Mouse (Mus musculus) retina, postnatal 1 day (tissue): Measurements from ENCODE around the gene Vmn2r7.
"Not testable (repeated sequence)": the region's sequence is repeated elsewhere in the genome, so short reads cannot be mapped to it uniquely, and the experiment has no call there.

Experiments used
- DNase-seq: peaks from one replicate; pipeline ENCODE4 v3.0.0-alpha.2; 2012

The Vmn2r7 gene

GRCm38 (mm10) chr3:64844665-64845064 is at the start of gene Vmn2r7:
Gene Vmn2r7, minus strand, starts transcription at chr3:64844765.
- DNase-seq = not testable (repeated sequence)

DNA sequence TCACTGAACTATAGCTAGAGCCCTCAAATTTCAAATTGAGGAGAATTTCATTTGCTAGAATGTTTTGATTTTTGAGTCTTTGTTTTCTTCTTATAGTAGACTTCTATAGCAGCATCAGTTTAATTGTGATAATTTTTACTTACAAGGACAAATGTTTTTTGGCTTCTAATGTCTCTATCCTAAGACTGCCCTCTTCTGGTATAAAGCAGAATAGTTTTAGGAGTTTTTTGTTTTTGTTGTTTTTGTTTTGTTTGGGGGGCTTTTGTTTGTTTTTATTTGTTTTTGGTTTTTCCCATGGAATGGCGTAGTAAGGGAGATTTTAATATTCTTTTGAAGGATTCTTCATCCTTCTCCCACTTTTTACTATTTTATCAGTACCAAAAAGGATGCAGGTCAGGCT is 45.2 kb upstream of the Vmn2r7 start:
- no peak for DNase-seq

DNA sequence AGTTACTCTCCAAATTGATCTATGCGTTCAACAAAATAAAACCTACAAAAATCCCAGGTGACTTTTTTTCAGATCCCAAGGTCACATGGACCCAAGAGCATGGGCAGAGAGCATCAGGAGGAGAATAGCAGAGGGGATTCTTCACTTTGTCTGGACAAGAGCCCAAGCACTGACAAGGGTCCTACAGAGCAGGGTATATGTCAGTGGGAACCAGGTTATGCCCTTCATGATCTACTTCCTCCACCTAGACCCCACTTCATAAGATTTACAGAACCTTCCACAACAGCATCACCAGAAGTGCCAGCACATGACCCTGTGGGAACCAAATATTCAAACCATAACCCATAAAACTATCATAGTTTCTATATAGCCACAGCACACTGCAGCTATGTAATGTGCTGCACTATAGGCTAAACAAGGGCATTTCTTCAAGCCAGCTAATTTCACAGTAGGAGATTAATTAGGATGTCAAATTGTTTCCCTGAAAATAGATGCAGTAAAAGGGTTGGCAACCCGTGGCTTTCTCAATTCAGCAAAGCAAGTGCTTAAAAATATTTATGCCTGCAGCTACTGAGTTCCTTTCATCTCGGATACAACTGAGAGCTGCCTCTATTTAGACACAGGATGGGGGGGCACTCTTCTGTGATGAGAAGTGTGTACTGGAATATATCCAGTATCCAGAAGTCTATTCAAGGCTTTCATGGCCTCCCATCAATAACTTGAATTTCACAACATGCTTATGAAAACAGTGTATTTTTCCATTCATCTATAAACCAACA is 33.8 kb upstream of the Vmn2r7 start:
- no peak for DNase-seq

GRCm38 (mm10) chr3:64876669-64877068 is 32.1 kb upstream of the Vmn2r7 start:
- DNase-seq = peak; percentile 4

DNA sequence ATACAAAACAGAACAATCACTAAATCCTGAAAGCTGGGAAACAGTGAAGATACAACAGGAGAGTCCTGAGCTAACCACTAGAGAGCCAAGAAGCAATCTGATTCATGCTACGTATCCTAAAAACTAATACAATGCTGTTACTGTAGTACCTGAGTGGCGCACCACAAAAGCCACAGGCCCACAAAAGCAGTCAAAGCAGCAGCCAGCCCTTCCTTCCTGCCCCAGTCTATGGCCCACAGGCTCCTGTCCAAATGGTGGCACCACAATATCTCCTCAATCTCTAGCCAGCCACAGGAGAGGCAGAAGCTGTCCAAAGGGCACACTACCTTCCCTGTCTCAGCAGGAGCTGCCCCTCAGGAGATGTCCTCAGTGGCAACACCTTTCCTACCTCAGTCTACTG is 1.7 kb downstream of the Vmn2r7 start:
- no peak for DNase-seq

DNA sequence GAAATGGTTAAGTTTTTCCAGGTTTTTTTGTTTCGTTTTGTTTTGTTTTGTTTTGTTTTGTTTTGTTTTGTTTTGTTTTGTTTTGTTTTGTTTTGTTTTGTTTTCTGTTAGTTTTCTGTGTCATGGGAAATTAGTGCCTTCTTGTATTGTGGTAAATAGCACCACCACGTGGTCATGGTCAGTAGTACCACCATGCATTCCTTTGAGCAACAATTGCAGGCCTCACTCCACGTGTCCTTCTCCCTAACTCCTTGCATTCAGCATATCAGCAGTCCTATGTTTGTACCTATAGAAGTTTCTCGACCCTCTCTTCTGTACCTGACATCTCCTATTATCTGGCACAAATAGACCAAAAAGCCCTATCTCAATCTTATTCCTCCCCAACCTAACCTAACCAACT is 2.3 kb downstream of the Vmn2r7 start:
- DNase-seq = peak; percentile 83

DNA sequence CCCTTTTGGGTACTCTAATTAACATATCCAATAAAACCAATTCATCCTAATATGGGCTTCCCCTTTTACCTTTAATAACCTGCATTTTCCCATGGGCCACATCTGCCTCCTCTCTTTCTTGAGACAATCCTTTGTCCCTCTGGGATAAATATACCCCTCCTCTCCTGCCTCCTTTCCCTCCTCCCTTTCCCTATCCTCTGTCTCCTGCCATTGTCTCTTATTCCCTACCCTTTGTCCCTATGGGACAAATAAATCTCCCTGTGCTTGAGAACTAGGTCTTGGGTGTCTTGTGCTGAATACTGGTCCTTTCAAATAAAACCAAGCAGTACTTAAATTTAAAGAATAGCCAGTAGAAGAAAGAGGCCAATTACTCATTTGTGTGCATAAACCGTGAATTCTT is 13.4 kb downstream of the Vmn2r7 start:
- DNase-seq = no peak

GRCm38 (mm10) chr3:64791245-64791591 is 53.3 kb downstream of the Vmn2r7 start:
- no peak for DNase-seq

GRCm38 (mm10) chr3:64790509-64791244 is 53.9 kb downstream of the Vmn2r7 start:
- DNase-seq = peak; percentile 71

DNA sequence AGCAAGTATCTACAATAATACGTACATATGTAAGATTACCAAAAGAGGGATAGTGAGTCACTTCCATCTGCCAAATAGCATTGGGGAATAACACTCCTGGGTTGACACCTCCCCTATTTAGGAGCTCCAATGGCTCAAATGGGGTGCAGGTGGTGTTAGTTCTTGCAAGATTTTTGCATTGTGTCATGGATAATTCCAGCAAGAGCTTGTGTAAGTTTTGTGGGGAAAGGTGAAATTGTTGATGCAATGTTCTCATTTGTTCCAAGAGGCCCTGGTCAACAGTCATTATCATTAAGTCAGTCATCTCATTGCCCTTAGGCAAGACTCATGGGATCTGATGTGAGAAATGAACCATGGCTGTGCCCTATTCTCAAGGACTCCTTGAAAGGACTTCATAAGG is 61.7 kb downstream of the Vmn2r7 start:
- DNase-seq = no peak

DNA sequence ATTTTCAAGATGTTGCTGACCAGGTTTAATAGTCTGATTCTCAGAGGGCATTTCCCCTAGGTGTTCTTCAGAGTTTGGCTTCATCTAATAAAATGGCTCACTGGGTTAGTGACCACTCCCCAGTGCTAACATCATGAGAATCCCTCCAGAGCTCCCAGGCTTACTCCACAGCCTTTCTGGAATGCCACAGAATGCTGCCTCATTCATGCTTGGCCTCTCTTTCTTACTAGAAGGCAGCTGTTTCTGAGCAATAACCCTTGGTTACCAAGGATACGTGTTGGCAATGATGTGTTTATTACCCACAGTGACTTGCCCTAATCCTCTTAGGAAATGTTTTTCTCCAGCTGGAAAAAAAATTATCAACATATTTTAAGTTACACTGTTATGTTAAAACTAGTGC is 72.4 kb downstream of the Vmn2r7 start:
- no peak for DNase-seq

DNA sequence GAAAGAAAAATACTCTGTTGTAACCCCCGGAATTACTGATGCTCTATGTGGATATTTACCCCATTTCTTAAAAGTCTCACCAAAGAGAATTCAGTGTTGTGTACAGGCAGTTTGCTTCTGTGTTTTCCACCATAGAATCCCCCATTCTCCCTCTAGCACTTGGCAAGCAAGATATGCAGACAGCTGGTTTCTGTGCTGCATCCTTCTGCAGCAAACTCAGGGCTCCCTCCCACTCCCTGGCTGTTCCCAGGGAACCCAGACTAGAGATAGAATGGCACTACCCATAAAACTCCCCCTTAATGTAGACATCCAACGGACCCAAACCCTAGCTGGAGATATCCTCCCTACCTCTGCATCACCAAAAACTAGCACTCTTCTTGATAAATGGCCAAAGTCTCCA is 88.4 kb downstream of the Vmn2r7 start:
- DNase-seq = no peak

- DNase-seq = peak; percentile 78
Observed at GRCm38 (mm10) chr3:64727187-64727970, 117.2 kb downstream of the Vmn2r7 start.

GRCm38 (mm10) chr3:64725736-64726135 is 118.8 kb downstream of the Vmn2r7 start:
- not testable (repeated sequence) for DNase-seq

DNA sequence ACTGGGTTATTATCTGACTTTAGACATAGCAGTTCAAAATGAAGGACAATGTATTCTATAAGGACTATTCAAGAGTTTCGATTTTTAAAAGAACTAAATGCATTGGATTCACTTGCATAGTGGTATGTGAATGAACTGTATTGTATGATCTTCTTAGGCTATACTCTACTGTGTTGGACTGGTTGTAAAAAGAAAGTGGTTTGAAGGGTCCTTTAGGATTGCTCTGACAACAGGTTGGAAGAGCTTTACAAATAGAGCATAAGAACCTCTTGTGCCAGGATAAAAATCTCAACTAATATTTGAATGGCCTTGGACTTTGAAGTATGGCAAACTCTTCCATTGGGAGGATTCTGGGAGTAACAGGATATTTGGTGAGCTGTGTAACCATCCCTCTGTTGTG is 168.5 kb downstream of the Vmn2r7 start:
- not testable (repeated sequence) for DNase-seq
